Mouse (Mus musculus) heart, postnatal 0 days (tissue): Measurements from ENCODE around the gene Olfr113. TPM values are rescaled to one million over a fixed set of nuclear protein-coding genes. Genes with fewer than 3 reads are reported as not detected.
"Not testable (repeated sequence)": the region's sequence is repeated elsewhere in the genome, so short reads cannot be mapped to it uniquely, and the experiment has no call there.

ENCODE experiments used
- ATAC-seq: fragments of 200-750 bp; cut with Nextera tagmentation; 2 replicates; pipeline ENCODE4 v1.8.0; 2017; ENCODE audit warnings: low read depth, moderate number of reproducible peaks, moderate library complexity; ENCODE audit not compliant: insufficient read depth
- DNase-seq: peaks from one replicate; pipeline ENCODE4 v3.0.0-alpha.2; 2016; ENCODE audit warnings: low spot score
- H3K27ac ChIP-seq: fragments of 300-500 bp; sonication (generic); 2 replicates; pipeline ENCODE4 v1.5.1; 2014; ENCODE audit warnings: low read depth, mild to moderate bottlenecking
- H3K27me3 ChIP-seq: fragments of 300-500 bp; sonication (generic); 2 replicates; pipeline ENCODE4 v1.6.1; 2014; ENCODE audit warnings: low read length, mixed read lengths; ENCODE audit not compliant: control insufficient read depth, insufficient read depth
- H3K36me3 ChIP-seq: fragments of 300-500 bp; sonication (generic); replicated peaks from 2 replicates; pipeline ENCODE4 v1.6.1; 2014; ENCODE audit warnings: low read length, mixed read lengths; ENCODE audit not compliant: control insufficient read depth, insufficient read depth
- H3K4me1 ChIP-seq: fragments of 300-500 bp; sonication (generic); 2 replicates; pipeline ENCODE4 v1.6.1; 2014; ENCODE audit warnings: antibody characterized with exemption; ENCODE audit not compliant: control insufficient read depth, insufficient read depth
- H3K4me2 ChIP-seq: fragments of 300-500 bp; sonication (generic); 2 replicates; pipeline ENCODE4 v1.6.1; 2014; ENCODE audit warnings: low read depth, mild to moderate bottlenecking, low read length, moderate library complexity
- H3K4me3 ChIP-seq: fragments of 300-500 bp; sonication (generic); 2 replicates; pipeline ENCODE4 v1.5.1; 2014; ENCODE audit warnings: low read depth, low read length
- H3K9ac ChIP-seq: fragments of 300-500 bp; sonication (generic); replicated peaks from 2 replicates; pipeline ENCODE4 v1.6.1; 2014; ENCODE audit warnings: low read depth, low read length, mixed read lengths
- H3K9me3 ChIP-seq: fragments of 300-500 bp; sonication (generic); replicated peaks from 2 replicates; pipeline ENCODE4 v1.6.1; 2016; ENCODE audit warnings: low read length; ENCODE audit not compliant: control insufficient read depth
- CTCF ChIP-seq: IDR thresholded peaks from 2 replicates; pipeline ENCODE4 v1.5.1; 2016; ENCODE audit warnings: antibody characterized with exemption, control low read depth, low read depth
- EP300 ChIP-seq: IDR thresholded peaks from 2 replicates; pipeline ENCODE4 v1.6.1; 2016; ENCODE audit warnings: antibody characterized with exemption, low read depth
- WGBS: fragments of 180-500 bp; shearing (Covaris S2); extraction: QIAGEN DNeasy Blood & Tissue Kit; methylation state at CpG from one replicate; pipeline ENCODE4 v1.1.7; 2014; 5-methylcytosine and 5-hydroxymethylcytosine counted together
- polyA plus RNA-seq: library from polyadenylated mRNA; unstranded; fragments of >200 nt; fragmentation: Nextera tagmentation; extraction: Ambion mirVana; gene quantifications from 2 replicates; pipeline ENCODE4 v1.2.1, GENCODE M21; 2015
- total RNA-seq: library from RNA; depleted of rRNA; stranded (reverse); fragments of >200 nt; gene quantifications from 2 replicates; pipeline ENCODE4 v1.2.3, GENCODE M21; 2014; ENCODE audit warnings: low replicate concordance; rRNA removed

Gene Olfr113
- total and polyA plus RNA-seq, 2 experiments from 2014 or later = not detected

GRCm38 (mm10) chr17:37543800-37544435, 33.5 kb downstream of the Olfr113 start:
- no peak overlapping the region for H3K4me3 ChIP-seq
- H3K27ac ChIP-seq = no peak overlapping the region
- no peak overlapping the region for H3K9ac ChIP-seq
- TF ChIP-seq EP300 = no peak
- TF ChIP-seq CTCF = no peak
- DNase-seq (no peak), ATAC-seq (no peak)
- H3K9me3 ChIP-seq = no peaks in the 10 kb centered on the region
- H3K4me1 ChIP-seq = no peaks in the 10 kb centered on the region
- H3K4me2 ChIP-seq = no peak overlapping the region
- no peaks in the 10 kb centered on the region for H3K36me3 ChIP-seq
- H3K27me3 ChIP-seq = no peaks in the 10 kb centered on the region
- WGBS = 49% methylated on average over 3 of the region's 3 CpGs

DNA sequence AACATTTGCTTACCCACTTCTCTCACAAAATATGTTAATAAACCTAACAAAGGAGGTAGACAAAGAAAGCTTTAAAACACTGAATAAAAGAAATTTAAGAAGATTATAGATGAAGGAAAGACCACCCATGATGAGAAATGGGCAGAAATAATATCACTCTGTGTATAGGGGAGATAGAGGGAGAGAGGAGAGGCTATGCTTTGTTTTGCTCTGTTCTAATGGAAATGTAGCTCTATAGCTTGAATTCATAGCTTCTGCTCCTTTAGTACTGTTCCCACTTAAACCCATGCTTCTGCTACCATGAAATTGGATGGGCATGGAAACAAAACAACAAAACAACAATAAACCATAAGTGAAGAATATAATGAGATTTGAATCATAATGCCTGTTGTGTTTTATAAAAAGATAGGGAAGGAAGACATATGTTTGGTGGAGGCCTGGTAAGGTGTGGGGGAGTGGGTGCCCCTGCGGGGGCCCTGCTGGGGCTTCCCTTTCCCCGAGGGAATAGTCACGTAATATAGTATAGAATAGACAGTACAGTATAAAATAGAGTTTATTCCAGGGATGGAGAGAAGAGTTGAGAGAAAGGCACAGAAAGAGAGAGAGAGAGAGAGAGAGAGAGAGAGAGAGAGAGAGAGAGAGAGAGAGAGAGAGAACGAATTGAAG, 35.9 kb downstream of the Olfr113 start:
- no peaks in the 10 kb centered on the region for H3K36me3 ChIP-seq
- DNase-seq (no peak), ATAC-seq (no peak)
- no peak overlapping the region for H3K9ac ChIP-seq
- 64% methylated on average over 4 of the region's 4 CpGs for WGBS
- no peaks in the 10 kb centered on the region for H3K27me3 ChIP-seq
- H3K9me3 ChIP-seq = no peaks in the 10 kb centered on the region
- no peak overlapping the region for H3K27ac ChIP-seq
- no peaks in the 10 kb centered on the region for H3K4me1 ChIP-seq
- no peak overlapping the region for H3K4me2 ChIP-seq
- no peak overlapping the region for H3K4me3 ChIP-seq
- TF ChIP-seq CTCF = no peak
- TF ChIP-seq EP300 = no peak

GRCm38 (mm10) chr17:37538416-37538815, 39.0 kb downstream of the Olfr113 start:
- H3K9ac ChIP-seq, H3K27me3 ChIP-seq, DNase-seq, H3K4me1 ChIP-seq, H3K36me3 ChIP-seq, H3K27ac ChIP-seq, H3K4me2 ChIP-seq, H3K9me3 ChIP-seq, H3K4me3 ChIP-seq, ATAC-seq: not testable (repeated sequence)
- WGBS = 15% methylated on average over 1 of the region's 1 CpGs

GRCm38 (mm10) chr17:37535173-37535572, 42.3 kb downstream of the Olfr113 start:
- Histone ChIP-seq H3K27me3 (no peaks in the 10 kb centered on the region), H3K4me2 (no peak overlapping the region), H3K9ac (no peak overlapping the region), H3K36me3 (no peaks in the 10 kb centered on the region), H3K4me3 (no peak overlapping the region), H3K9me3 (no peaks in the 10 kb centered on the region), H3K4me1 (no peaks in the 10 kb centered on the region), H3K27ac (no peak overlapping the region)
- ATAC-seq = no peak
- DNase-seq = no peak
- TF ChIP-seq EP300 (no peak), CTCF (no peak)

- not testable (repeated sequence) for DNase-seq, H3K36me3 ChIP-seq, H3K9me3 ChIP-seq, H3K27ac ChIP-seq, H3K4me1 ChIP-seq, H3K9ac ChIP-seq, ATAC-seq, H3K4me3 ChIP-seq, H3K27me3 ChIP-seq, H3K4me2 ChIP-seq
- 47% methylated on average over 1 of the region's 1 CpGs for WGBS
Observed at GRCm38 (mm10) chr17:37525427-37525826, 52.0 kb downstream of the Olfr113 start.

- H3K36me3 ChIP-seq, DNase-seq, ATAC-seq, H3K4me3 ChIP-seq, H3K27me3 ChIP-seq, H3K27ac ChIP-seq, H3K9me3 ChIP-seq, H3K4me2 ChIP-seq, H3K4me1 ChIP-seq, H3K9ac ChIP-seq: not testable (repeated sequence)
Observed at GRCm38 (mm10) chr17:37524612-37525011, 52.9 kb downstream of the Olfr113 start.

Other genes starting within 250 kb of the Olfr113 start
- gene Olfr103, start 238.0 kb downstream of the Olfr113 start, total RNA-seq = not detected in 2 replicates
- not detected in 2 replicates for gene Olfr103, start 238.0 kb downstream of the Olfr113 start, polyA plus RNA-seq
- not detected in 2 replicates for gene Olfr104-ps, start 218.1 kb downstream of the Olfr113 start, total RNA-seq
- not detected in 2 replicates for gene Olfr104-ps, start 218.1 kb downstream of the Olfr113 start, polyA plus RNA-seq
- not detected in 2 replicates for gene Olfr105-ps, start 198.6 kb downstream of the Olfr113 start, total RNA-seq
- not detected in 2 replicates for gene Olfr105-ps, start 198.6 kb downstream of the Olfr113 start, polyA plus RNA-seq
- gene Olfr106-ps, start 187.3 kb downstream of the Olfr113 start, total RNA-seq = not detected in 2 replicates
- not detected in 2 replicates for gene Olfr106-ps, start 187.3 kb downstream of the Olfr113 start, polyA plus RNA-seq
- gene Olfr107, start 178.4 kb downstream of the Olfr113 start, total RNA-seq = not detected in 2 replicates
- not detected in 2 replicates for gene Olfr107, start 178.4 kb downstream of the Olfr113 start, polyA plus RNA-seq
- not detected in 2 replicates for gene Olfr108, start 132.2 kb downstream of the Olfr113 start, total RNA-seq
- gene Olfr108, start 132.2 kb downstream of the Olfr113 start, polyA plus RNA-seq = not detected in 2 replicates
- not detected in 2 replicates for gene Olfr109, start 118.7 kb downstream of the Olfr113 start, total RNA-seq
- gene Olfr109, start 118.7 kb downstream of the Olfr113 start, polyA plus RNA-seq = not detected in 2 replicates
- gene H2-M2, start 94.1 kb downstream of the Olfr113 start, total RNA-seq = not detected in 2 replicates
- gene H2-M2, start 94.1 kb downstream of the Olfr113 start, polyA plus RNA-seq = not detected in 2 replicates
- not detected in 2 replicates for gene Olfr110, start 85.2 kb downstream of the Olfr113 start, total RNA-seq
- gene Olfr110, start 85.2 kb downstream of the Olfr113 start, polyA plus RNA-seq = not detected in 2 replicates
- not detected in 2 replicates for gene Olfr111, start 69.6 kb downstream of the Olfr113 start, total RNA-seq
- gene Olfr111, start 69.6 kb downstream of the Olfr113 start, polyA plus RNA-seq = not detected in 2 replicates
- not detected in 2 replicates for gene Olfr112, start 8.2 kb downstream of the Olfr113 start, total RNA-seq
- gene Olfr112, start 8.2 kb downstream of the Olfr113 start, polyA plus RNA-seq = not detected in 2 replicates
- not detected in 2 replicates for gene Olfr114, start 15.1 kb upstream of the Olfr113 start, total RNA-seq
- not detected in 2 replicates for gene Olfr114, start 15.1 kb upstream of the Olfr113 start, polyA plus RNA-seq
- not detected in 2 replicates for gene Olfr115, start 49.4 kb upstream of the Olfr113 start, total RNA-seq
- gene Olfr115, start 49.4 kb upstream of the Olfr113 start, polyA plus RNA-seq = not detected in 2 replicates
- gene Olfr116, start 49.5 kb upstream of the Olfr113 start, total RNA-seq = not detected in 2 replicates
- not detected in 2 replicates for gene Olfr116, start 49.5 kb upstream of the Olfr113 start, polyA plus RNA-seq
- not detected in 2 replicates for gene Olfr117, start 86.1 kb upstream of the Olfr113 start, total RNA-seq
- not detected in 2 replicates for gene Olfr117, start 86.1 kb upstream of the Olfr113 start, polyA plus RNA-seq
- gene Olfr118, start 89.3 kb upstream of the Olfr113 start, total RNA-seq = not detected in 2 replicates
- gene Olfr118, start 89.3 kb upstream of the Olfr113 start, polyA plus RNA-seq = not detected in 2 replicates
- not detected in 2 replicates for gene Olfr119, start 118.9 kb upstream of the Olfr113 start, total RNA-seq
- not detected in 2 replicates for gene Olfr119, start 118.9 kb upstream of the Olfr113 start, polyA plus RNA-seq
- gene Olfr120, start 144.1 kb upstream of the Olfr113 start, total RNA-seq = not detected in 2 replicates
- not detected in 2 replicates for gene Olfr120, start 144.1 kb upstream of the Olfr113 start, polyA plus RNA-seq
- gene Olfr121, start 171.2 kb upstream of the Olfr113 start, total RNA-seq = not detected in 2 replicates
- not detected in 2 replicates for gene Olfr121, start 171.2 kb upstream of the Olfr113 start, polyA plus RNA-seq
- not detected in 2 replicates for gene Olfr122, start 190.9 kb upstream of the Olfr113 start, total RNA-seq
- gene Olfr122, start 190.9 kb upstream of the Olfr113 start, polyA plus RNA-seq = not detected in 2 replicates
- gene Olfr123, start 215.9 kb upstream of the Olfr113 start, total RNA-seq = not detected in 2 replicates
- not detected in 2 replicates for gene Olfr123, start 215.9 kb upstream of the Olfr113 start, polyA plus RNA-seq
- not detected in 2 replicates for gene Olfr124, start 222.2 kb upstream of the Olfr113 start, total RNA-seq
- not detected in 2 replicates for gene Olfr124, start 222.2 kb upstream of the Olfr113 start, polyA plus RNA-seq